9 mouse cellular contexts compared by ENCODE assay signal in genomic region chr14:80845576-80846269, GRCm38 (mm10).
DNase-seq lines count a peak whose midpoint lies in the region; ATAC-seq lines count a peak whose summit lies in the region.
"Had no signal": no experiment of that assay in that cellular context is flagged by ENCODE, and none has a peak within 500 bp of the region (broad histone marks: within the 10 kb centered on the region; RNA-seq: fewer than 3 reads in every experiment).

No protein-coding gene starts in this region.

- H3K9me3 ChIP-seq in liver, embryonic 12.5 days (replicated peaks) = no peaks in the 10 kb centered on the region
- no peaks in the 10 kb centered on the region for H3K9me3 ChIP-seq in heart, embryonic 11.5 days (replicated peaks; ENCODE audit: control insufficient read depth, low read length)
- H3K9me3 ChIP-seq in kidney, embryonic 15.5 days (replicated peaks) = no peaks in the 10 kb centered on the region
- H3K9me3 ChIP-seq in limb, embryonic 11.5 days (ENCODE audit: control insufficient read depth, low read length) = no peaks in the 10 kb centered on the region
- no peaks in the 10 kb centered on the region for H3K9me3 ChIP-seq in neural tube, embryonic 12.5 days
- H3K9me3 ChIP-seq: megakaryocyte, embryonic 14.5 days had no signal

- no peak overlapping the region for H3K27ac ChIP-seq in liver, embryonic 12.5 days
- no peak overlapping the region for H3K27ac ChIP-seq in heart, embryonic 11.5 days (ENCODE audit: low read depth, low read length)
- H3K27ac ChIP-seq in kidney, embryonic 15.5 days = no peak overlapping the region
- no peak overlapping the region for H3K27ac ChIP-seq in limb, embryonic 11.5 days (replicated peaks; ENCODE audit: low read depth, low read length)
- H3K27ac ChIP-seq in neural tube, embryonic 12.5 days = no peak overlapping the region

- no peaks in the 10 kb centered on the region for H3K27me3 ChIP-seq in liver, embryonic 12.5 days (replicated peaks)
- H3K27me3 ChIP-seq in heart, embryonic 11.5 days (ENCODE audit: control insufficient read depth, insufficient read depth, low read length) = no peaks in the 10 kb centered on the region
- no peaks in the 10 kb centered on the region for H3K27me3 ChIP-seq in kidney, embryonic 15.5 days
- no peaks in the 10 kb centered on the region for H3K27me3 ChIP-seq in limb, embryonic 11.5 days (ENCODE audit: control insufficient read depth, insufficient read depth, low read length)
- H3K27me3 ChIP-seq in neural tube, embryonic 12.5 days (replicated peaks) = no peaks in the 10 kb centered on the region
- H3K27me3 ChIP-seq: megakaryocyte, embryonic 14.5 days had no signal

- no peaks in the 10 kb centered on the region for H3K36me3 ChIP-seq in liver, embryonic 12.5 days
- H3K36me3 ChIP-seq in heart, embryonic 11.5 days (ENCODE audit: control insufficient read depth, insufficient read depth, low read length) = no peaks in the 10 kb centered on the region
- no peaks in the 10 kb centered on the region for H3K36me3 ChIP-seq in kidney, embryonic 15.5 days
- H3K36me3 ChIP-seq in limb, embryonic 11.5 days (ENCODE audit: control insufficient read depth, insufficient read depth, low read length) = no peaks in the 10 kb centered on the region
- no peaks in the 10 kb centered on the region for H3K36me3 ChIP-seq in neural tube, embryonic 12.5 days

- no peak overlapping the region for H3K9ac ChIP-seq in liver, embryonic 12.5 days
- no peak overlapping the region for H3K9ac ChIP-seq in heart, embryonic 11.5 days (ENCODE audit: low read depth, low read length)
- no peak overlapping the region for H3K9ac ChIP-seq in kidney, embryonic 15.5 days
- H3K9ac ChIP-seq in limb, embryonic 11.5 days (ENCODE audit: low read length) = no peak overlapping the region
- no peak overlapping the region for H3K9ac ChIP-seq in neural tube, embryonic 12.5 days

- ATAC-seq in liver, embryonic 12.5 days = no peak
- ATAC-seq in heart, embryonic 11.5 days (replicated peaks; ENCODE audit: insufficient number of reproducible peaks, low FRiP score, low TSS enrichment) = 0 out of 2 replicates have a peak, but pooled peaks have one; percentile 39
- peak; percentile 92 for ATAC-seq in kidney, embryonic 15.5 days (replicated peaks; ENCODE audit: low FRiP score)
- peak; percentile 68; the same call in 1 of the 2 replicates for ATAC-seq in limb, embryonic 11.5 days (ENCODE audit: insufficient number of reproducible peaks, low FRiP score, low TSS enrichment, low read depth)
- peak; percentile 88 for ATAC-seq in neural tube, embryonic 12.5 days (ENCODE audit: low FRiP score, low read depth)

- H3K4me2 ChIP-seq in liver, embryonic 12.5 days = no peak overlapping the region
- H3K4me2 ChIP-seq in heart, embryonic 11.5 days = 0 out of 2 replicates have a peak overlapping the region, but pooled peaks have one; percentile 2
- peak overlapping the region; percentile 37; the same call in 1 of the 2 replicates for H3K4me2 ChIP-seq in kidney, embryonic 15.5 days
- H3K4me2 ChIP-seq in limb, embryonic 11.5 days (ENCODE audit: low read depth, severe bottlenecking) = no peak overlapping the region
- H3K4me2 ChIP-seq in neural tube, embryonic 12.5 days (replicated peaks) = peak overlapping the region; percentile 48

- 33% methylated on average over 14 of the region's 14 CpGs for WGBS in liver, embryonic 12.5 days (ENCODE audit: insufficient replicate concordance)
- WGBS in heart, embryonic 11.5 days (ENCODE audit: insufficient replicate concordance) = 33% methylated on average over 14 of the region's 14 CpGs
- WGBS in kidney, embryonic 15.5 days = 27% methylated on average over 14 of the region's 14 CpGs
- WGBS in limb, embryonic 11.5 days = 37% methylated on average over 14 of the region's 14 CpGs
- 22% methylated on average over 14 of the region's 14 CpGs for WGBS in neural tube, embryonic 12.5 days

- no peaks in the 10 kb centered on the region for H3K4me1 ChIP-seq in liver, embryonic 12.5 days
- H3K4me1 ChIP-seq in heart, embryonic 11.5 days (ENCODE audit: control insufficient read depth, insufficient read depth, low read length) = no peaks in the 10 kb centered on the region
- no peaks in the 10 kb centered on the region for H3K4me1 ChIP-seq in kidney, embryonic 15.5 days
- H3K4me1 ChIP-seq in limb, embryonic 11.5 days (ENCODE audit: control insufficient read depth, insufficient read depth, low read length) = no peaks in the 10 kb centered on the region
- H3K4me1 ChIP-seq in neural tube, embryonic 12.5 days = no peaks in the 10 kb centered on the region
- H3K4me1 ChIP-seq: megakaryocyte, embryonic 14.5 days had no signal

- H3K4me3 ChIP-seq in liver, embryonic 12.5 days = no peak overlapping the region
- no peak overlapping the region for H3K4me3 ChIP-seq in heart, embryonic 11.5 days (ENCODE audit: low read depth, low read length)
- no peak overlapping the region for H3K4me3 ChIP-seq in kidney, embryonic 15.5 days (replicated peaks)
- H3K4me3 ChIP-seq in limb, embryonic 11.5 days (ENCODE audit: low read depth, low read length) = no peak overlapping the region
- no peak overlapping the region for H3K4me3 ChIP-seq in neural tube, embryonic 12.5 days
- H3K4me3 ChIP-seq: megakaryocyte, embryonic 14.5 days had no signal

- peak; percentile 45 for DNase-seq in liver
- peak; percentile 74 for DNase-seq in embryo, embryonic 9.5 days (ENCODE audit: extremely low spot score)
- peak; percentile 77 for DNase-seq in limb, embryonic 11.5 days (ENCODE audit: low spot score)
- DNase-seq in urinary bladder, postnatal 25 days (ENCODE audit: low spot score) = peak; percentile 39

Comparison
In these comparisons a context has a peak if more than half of its experiments do, and no peak if none do; other contexts are left out.
1. H3K4me2 ChIP-seq: peak in heart, embryonic 11.5 days (single experiment), kidney, embryonic 15.5 days (single experiment) and neural tube, embryonic 12.5 days (single experiment); none in liver, embryonic 12.5 days (single experiment) and limb, embryonic 11.5 days (single experiment).
2. Peak in every context shown above with its lines, with median percentiles within 50 percentile points of each other: DNase-seq.